In the genomic region with DNA sequence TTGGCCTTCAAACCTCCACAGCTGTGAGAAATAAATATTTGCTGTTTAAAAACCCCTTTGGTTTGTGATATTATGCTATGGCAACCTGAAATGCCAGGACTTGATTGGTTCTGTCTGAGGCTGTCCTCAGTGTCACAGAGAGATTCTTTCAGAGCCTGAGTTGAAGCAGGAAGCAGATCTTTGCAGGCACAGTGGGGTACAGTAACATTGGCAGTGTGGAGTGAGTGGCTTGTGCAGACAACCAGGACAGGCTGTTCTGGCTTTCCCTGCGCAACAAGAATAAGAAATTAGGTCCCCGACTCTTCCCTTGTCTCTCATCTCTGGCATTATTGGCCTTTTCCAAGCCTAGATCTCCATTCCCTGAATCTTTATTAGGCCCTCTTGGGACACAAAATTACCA, we compare ENCODE assay signal across 29 mouse cellular contexts. TPM values are rescaled to one million over a fixed set of nuclear protein-coding genes. Genes with fewer than 3 reads are reported as not detected.
A peak's percentile ranks its signal among the peaks of the same experiment; 100 is the strongest.
DNase-seq lines count a peak whose midpoint lies in the region; TF ChIP-seq lines count a peak whose summit lies in the region.
"Had no signal": no experiment of that assay in that cellular context is flagged by ENCODE, and none has a peak within 500 bp of the region (broad histone marks: within the 10 kb centered on the region; RNA-seq: fewer than 3 reads in every experiment).

No protein-coding gene starts in this region.

- peaks cover 3% of the 10 kb centered on the region; the same call in 1 of the 2 replicates for H3K4me1 ChIP-seq in cortical plate, adult 2 months (ENCODE audit: control insufficient read depth, insufficient read depth, low read length)

- no peak for TF ChIP-seq CTCF in layer of hippocampus, adult 2 months (conservative IDR thresholded peaks at IDR 0.05)
- no peak for TF ChIP-seq CTCF in cortical plate, adult 2 months (IDR thresholded peaks at IDR 0.05; ENCODE audit: extremely low read depth, insufficient read depth, low read length)

- no peak for TF ChIP-seq POLR2A in cortical plate, adult 2 months (IDR thresholded peaks at IDR 0.05; ENCODE audit: extremely low read depth, insufficient read depth, low read length)

- no peak overlapping the region for H3K4me3 ChIP-seq in layer of hippocampus, adult 2 months
- no peak overlapping the region for H3K4me3 ChIP-seq in cortical plate, adult 2 months (ENCODE audit: insufficient read depth, low read length)
- H3K4me3 ChIP-seq: embryonic facial prominence, embryonic 13.5 days; erythroblast, embryonic 14.5 days; forebrain, embryonic 12.5 days; gastrocnemius, adult 2 months; heart, embryonic 10.5 days; intestine, embryonic 15.5 days; limb, embryonic 13.5 days; liver, embryonic 12.5 days; myocyte; neural tube, embryonic 13.5 days had no signal

- no peak for DNase-seq in layer of hippocampus, adult 2 months (ENCODE audit: low spot score in 2 of 2)
- no peak for DNase-seq in layer of hippocampus, postnatal 25 days (ENCODE audit: extremely low spot score in 1 of 2, low spot score in 1 of 2)
- peak; percentile 74 for DNase-seq in cerebellum, adult 11-12 months
- DNase-seq in cerebellum, adult 9-10 months, result peak; percentile 76
- no peak for DNase-seq in frontal cortex, postnatal 14 days (ENCODE audit: low spot score in 2 of 2)
- DNase-seq in embryo, embryonic 9.5 days (ENCODE audit: extremely low spot score), result no peak
- DNase-seq: adrenal gland, adult 2 months; B cell, adult 2 months; gastrocnemius, adult 2 months; kidney, adult 9 months; kidney, postnatal 14 days; layer of hippocampus, postnatal 36 days; lung, adult 18-20 months; lung, postnatal 10 days; midbrain, embryonic 14.5 days; retina, postnatal 1 day; right cerebral cortex, postnatal 25 days; thymus, postnatal 36 days had no signal

- H3K27ac ChIP-seq in layer of hippocampus, adult 2 months, result peak overlapping the region; percentile 89; the same call in 1 of the 2 replicates
- peak overlapping the region; percentile 59; the same call in 1 of the 2 replicates for H3K27ac ChIP-seq in cortical plate, adult 2 months (ENCODE audit: insufficient read depth, low read length)
- H3K27ac ChIP-seq: embryonic facial prominence, embryonic 13.5 days; forebrain, embryonic 12.5 days; gastrocnemius, adult 2 months; heart, embryonic 10.5 days; intestine, embryonic 15.5 days; limb, embryonic 13.5 days; liver, embryonic 12.5 days; neural tube, embryonic 13.5 days had no signal

RNA-seq across cellular contexts. Expression of gene Paqr8, which starts 29.3 kb away (rescaled TPM):
- total RNA-seq in layer of hippocampus, adult 2 months (2021), result 100 to 1,000 TPM; 143 to 157 TPM
- total RNA-seq in layer of hippocampus, postnatal 25 days (2021), result 100 to 1,000 TPM; 110 to 153 TPM
- 79.4 and 85.9 TPM in 2 replicates for polyA plus RNA-seq in cortical plate, adult 2 months (2012; rRNA removed)

RNA-seq across cellular contexts. Expression of gene Efhc1, which starts 31.7 kb away (rescaled TPM):
- total RNA-seq in layer of hippocampus, adult 2 months (2021), result 1 to 10 TPM; 2.0 to 2.1 TPM
- total RNA-seq in layer of hippocampus, postnatal 25 days (2021), result 1 to 10 TPM; 1.2 to 1.4 TPM
- 2.0 and 2.2 TPM in 2 replicates for polyA plus RNA-seq in cortical plate, adult 2 months (2012; rRNA removed)
- total RNA-seq: MEL had no signal
- polyA plus RNA-seq: erythroblast, embryonic 14.5 days had no signal

Comparison
In these comparisons a context has a peak if more than half of its experiments do, and no peak if none do; other contexts are left out.
1. DNase-seq: peak in cerebellum, adult 11-12 months (single experiment) and cerebellum, adult 9-10 months (single experiment); none in layer of hippocampus, adult 2 months (0 of 2), layer of hippocampus, postnatal 25 days (0 of 2), frontal cortex, postnatal 14 days (0 of 2) and embryo, embryonic 9.5 days (single experiment).